Mouse (Mus musculus) spleen, adult 2 months (tissue): ENCODE data around the gene Maml3.

ENCODE experiments used
- CTCF ChIP-seq: fragments of 200-500 bp; IDR thresholded peaks from 2 replicates; pipeline ENCODE4 v1.5.1; 2011; ENCODE audit warnings: mild to moderate bottlenecking, inconsistent platforms; ENCODE audit not compliant: insufficient read depth, insufficient read length, insufficient replicate concordance; ENCODE audit errors: extremely low read depth
- POLR2A ChIP-seq: fragments of 200-500 bp; IDR thresholded peaks from 2 replicates; pipeline ENCODE4 v1.6.1; 2011; ENCODE audit warnings: low read depth, low read length, inconsistent platforms

DNA sequence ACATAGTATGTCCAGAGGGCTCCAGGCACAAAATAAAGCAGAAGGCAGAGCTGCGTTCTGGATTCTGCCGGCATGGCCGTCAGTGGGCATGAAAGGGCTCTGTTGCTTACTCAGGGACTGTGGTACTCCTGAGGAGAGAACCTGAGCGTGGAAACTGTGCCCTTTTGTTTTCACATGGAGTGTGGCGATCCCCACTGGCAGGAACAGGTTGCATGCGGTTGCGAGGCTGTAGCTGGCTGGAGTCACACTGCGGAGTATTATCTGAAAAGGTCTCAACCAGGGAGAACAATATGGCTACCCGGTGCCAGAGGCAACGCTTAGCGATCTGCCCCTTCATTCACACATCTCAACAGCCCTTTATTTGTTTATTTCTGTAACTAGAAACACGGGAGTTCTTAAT lies 353.4 kb downstream of the Maml3 start:
- no peak for TF ChIP-seq POLR2A
- TF ChIP-seq CTCF, result no peak
